8 mouse cellular contexts compared by ENCODE assay signal in the genomic region with DNA sequence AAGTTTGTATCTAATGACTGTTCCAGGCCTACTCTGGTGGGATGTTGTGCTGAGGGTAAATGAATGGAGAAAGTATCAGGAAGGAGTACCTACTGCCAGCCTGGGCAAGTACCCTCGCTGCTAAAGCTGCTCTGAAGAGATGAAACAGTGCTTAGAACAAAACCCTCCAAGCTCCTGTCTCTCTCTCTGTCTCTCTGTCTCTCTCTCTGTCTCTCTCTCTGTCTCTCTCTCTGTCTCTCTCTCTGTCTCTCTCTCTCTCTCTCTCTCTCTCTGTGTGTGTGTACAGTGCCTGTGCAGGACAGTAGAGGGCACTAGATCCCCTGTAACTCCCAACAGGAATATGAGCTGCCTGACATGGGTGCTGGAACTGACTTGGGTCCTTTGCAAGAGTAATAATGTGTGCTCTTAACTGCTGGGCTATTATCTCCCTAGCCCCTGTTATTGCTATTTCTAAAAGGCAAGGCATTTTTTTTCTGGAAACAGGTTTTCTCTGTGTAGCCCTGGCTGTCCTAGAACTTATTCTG. TPM values are rescaled to one million over a fixed set of nuclear protein-coding genes. Genes with fewer than 3 reads are reported as not detected.
A peak's percentile ranks its signal among the peaks of the same experiment; 100 is the strongest.
DNase-seq lines count a peak whose midpoint lies in the region; ATAC-seq and TF ChIP-seq lines count a peak whose summit lies in the region.

No protein-coding gene starts in this region.

- H3K4me1 ChIP-seq in hindbrain, embryonic 15.5 days (replicated peaks) = peaks cover 35% of the 10 kb centered on the region
- peaks cover 19% of the 10 kb centered on the region for H3K4me1 ChIP-seq in midbrain, embryonic 11.5 days (ENCODE audit: control insufficient read depth, insufficient read depth, low read length)

- no peaks in the 10 kb centered on the region for H3K27me3 ChIP-seq in hindbrain, embryonic 15.5 days
- H3K27me3 ChIP-seq in midbrain, embryonic 11.5 days (ENCODE audit: control insufficient read depth, insufficient read depth, low read length) = no peaks in the 10 kb centered on the region

- H3K9ac ChIP-seq in hindbrain, embryonic 15.5 days = 0 out of 2 replicates have a peak overlapping the region, but pooled peaks have one; percentile 6
- H3K9ac ChIP-seq in midbrain, embryonic 11.5 days (ENCODE audit: low read length) = no peak overlapping the region

- H3K36me3 ChIP-seq in hindbrain, embryonic 15.5 days = peaks cover 32% of the 10 kb centered on the region
- H3K36me3 ChIP-seq in midbrain, embryonic 11.5 days (ENCODE audit: control insufficient read depth, insufficient read depth, low read length) = peaks cover 7% of the 10 kb centered on the region; the same call in 1 of the 2 replicates

- H3K9me3 ChIP-seq in hindbrain, embryonic 15.5 days = no peaks in the 10 kb centered on the region
- no peaks in the 10 kb centered on the region for H3K9me3 ChIP-seq in midbrain, embryonic 11.5 days (ENCODE audit: control insufficient read depth, low read length)

- no peak for ATAC-seq in hindbrain, embryonic 15.5 days (ENCODE audit: low FRiP score, low read depth)
- no peak for ATAC-seq in midbrain, embryonic 11.5 days (ENCODE audit: low FRiP score)

- no peak overlapping the region for H3K4me3 ChIP-seq in layer of hippocampus, adult 2 months
- H3K4me3 ChIP-seq in hindbrain, embryonic 15.5 days = peak overlapping the region; percentile 74; the same call in 1 of the 2 replicates
- no peak overlapping the region for H3K4me3 ChIP-seq in midbrain, embryonic 11.5 days (ENCODE audit: low read depth, low read length)

- WGBS in hindbrain, embryonic 15.5 days = 69% methylated on average over 1 of the region's 1 CpGs
- WGBS in midbrain, embryonic 11.5 days = 47% methylated on average over 1 of the region's 1 CpGs

- TF ChIP-seq CTCF in layer of hippocampus, adult 2 months (conservative IDR thresholded peaks at IDR 0.05) = peak; percentile 55

- H3K4me2 ChIP-seq in hindbrain, embryonic 15.5 days = peak overlapping the region; percentile 85
- H3K4me2 ChIP-seq in midbrain, embryonic 11.5 days = peak overlapping the region; percentile 52

- H3K27ac ChIP-seq in layer of hippocampus, adult 2 months = no peak overlapping the region
- no peak overlapping the region for H3K27ac ChIP-seq in hindbrain, embryonic 15.5 days (replicated peaks)
- H3K27ac ChIP-seq in midbrain, embryonic 11.5 days (ENCODE audit: low read depth, low read length) = no peak overlapping the region

- DNase-seq in layer of hippocampus, adult 2 months (ENCODE audit: low spot score in 2 of 2) = no peak
- DNase-seq in layer of hippocampus, postnatal 14 days (ENCODE audit: low spot score in 2 of 2) = no peak
- peak; percentile 30 for DNase-seq in adipocyte (ENCODE audit: low spot score)
- peak; percentile 79 for DNase-seq in midbrain, embryonic 11.5 days (ENCODE audit: low spot score, missing footprints)
- DNase-seq in T-cell, adult 2 months (ENCODE audit: low spot score) = no peak
- no peak for DNase-seq in frontal cortex, adult 2 months (ENCODE audit: extremely low spot score in 1 of 2, low spot score in 1 of 2)
- DNase-seq in spleen, postnatal 10 days (ENCODE audit: low spot score in 2 of 2) = no peak

RNA-seq across cellular contexts. Expression of gene Nup50, which starts 2.3 kb away (rescaled TPM):
- 10 to 100 TPM; 32.0 to 33.3 TPM for total RNA-seq in layer of hippocampus, adult 2 months (2021)
- 10 to 100 TPM; 30.6 to 32.8 TPM for total RNA-seq in layer of hippocampus, postnatal 14 days (2021)
- polyA plus RNA-seq in hindbrain, embryonic 15.5 days (2015; fragmentation: Nextera tagmentation; extraction: Ambion mirVana) = 25.2 and 25.5 TPM in 2 replicates
- polyA plus RNA-seq in midbrain, embryonic 11.5 days (2014; fragmentation: Nextera tagmentation; extraction: Ambion mirVana) = 66.8 and 71.7 TPM in 2 replicates
- polyA plus RNA-seq in frontal cortex, adult 2 months (2012; rRNA removed) = 13.9 and 14.7 TPM in 2 replicates

RNA-seq across cellular contexts. Expression of gene Gm29666, which starts 5.7 kb away (rescaled TPM):
- total RNA-seq in layer of hippocampus, adult 2 months (2021) = 1 to 10 TPM; 1.4 to 1.7 TPM
- 1 to 10 TPM; 1.0 to 1.1 TPM for total RNA-seq in layer of hippocampus, postnatal 14 days (2021)
- polyA plus RNA-seq in hindbrain, embryonic 15.5 days (2015; fragmentation: Nextera tagmentation; extraction: Ambion mirVana) = 0.98 and 1.0 TPM in 2 replicates
- polyA plus RNA-seq in midbrain, embryonic 11.5 days (2014; fragmentation: Nextera tagmentation; extraction: Ambion mirVana) = 0.61 and 0.66 TPM in 2 replicates
- polyA plus RNA-seq in frontal cortex, adult 2 months (2012; rRNA removed) = 2.2 and 2.5 TPM in 2 replicates

Comparison
In these comparisons a context has a peak if more than half of its experiments do, and no peak if none do; other contexts are left out.
1. DNase-seq: peak in adipocyte (single experiment) and midbrain, embryonic 11.5 days (single experiment); none in layer of hippocampus, adult 2 months (0 of 2), layer of hippocampus, postnatal 14 days (0 of 2), T-cell, adult 2 months (single experiment), frontal cortex, adult 2 months (0 of 2) and spleen, postnatal 10 days (0 of 2).